Mouse (Mus musculus) 3T3-L1 (cell line): ENCODE data around the gene Gpi1.
"Not testable (repeated sequence)": the region's sequence is repeated elsewhere in the genome, so short reads cannot be mapped to it uniquely, and the experiment has no call there.

Experiments
- DNase-seq: peaks from one replicate; pipeline ENCODE4 v3.0.0-alpha.2; 2015; ENCODE audit warnings: low read depth, low spot score

Gpi1 gene

GRCm38 (mm10) chr7:34183794-34184193, 46.3 kb downstream of the Gpi1 start:
- no peak for DNase-seq

GRCm38 (mm10) chr7:34183356-34183755, 46.8 kb downstream of the Gpi1 start:
- no peak for DNase-seq

GRCm38 (mm10) chr7:34176241-34176640, 53.9 kb downstream of the Gpi1 start:
- not testable (repeated sequence) for DNase-seq

GRCm38 (mm10) chr7:34172251-34172650, 57.9 kb downstream of the Gpi1 start:
- no peak for DNase-seq

GRCm38 (mm10) chr7:34169454-34169853, 60.7 kb downstream of the Gpi1 start, which contains the start of gene Uba2:
Gene Uba2 (minus strand): TSS chr7:34169599.
- DNase-seq: no peak

GRCm38 (mm10) chr7:34168470-34169251, 61.5 kb downstream of the Gpi1 start:
- DNase-seq: peak; percentile 79

- peak; percentile 63 for DNase-seq
These were observed 62.2 kb downstream of the Gpi1 start for GRCm38 (mm10) chr7:34167766-34168469.

- DNase-seq: peak; percentile 79
These were observed 63.3 kb downstream of the Gpi1 start for GRCm38 (mm10) chr7:34166850-34167249.

GRCm38 (mm10) chr7:34165999-34166398, 64.1 kb downstream of the Gpi1 start:
- peak; percentile 27 for DNase-seq

GRCm38 (mm10) chr7:34164671-34165070, 65.5 kb downstream of the Gpi1 start:
- peak; percentile 32 for DNase-seq

- peak; percentile 13 for DNase-seq
These were observed 71.0 kb downstream of the Gpi1 start for GRCm38 (mm10) chr7:34159167-34159566.

- DNase-seq: peak; percentile 73
These were observed 72.1 kb downstream of the Gpi1 start for GRCm38 (mm10) chr7:34157994-34158393.
